Mouse (Mus musculus): ENCODE measurements around the gene Fam118b. TPM values are rescaled to one million over a fixed set of nuclear protein-coding genes. Genes with fewer than 3 reads are reported as not detected.

Fam118b gene
- polyA plus RNA-seq, 1 experiment: 11.4 TPM

- TF ChIP-seq POLR2A (IDR thresholded peaks at IDR 0.05; ENCODE audit: borderline replicate concordance, control insufficient read depth, low read depth, low read length): no peak
- TF ChIP-seq CTCF (IDR thresholded peaks at IDR 0.05; ENCODE audit: control insufficient read depth, insufficient read depth, low read length): no peak
Observed at GRCm38 (mm10) chr9:35297791-35298190, 30.2 kb upstream of the Fam118b start.

GRCm38 (mm10) chr9:35293465-35293864 lies 25.9 kb upstream of the Fam118b start:
- TF ChIP-seq CTCF (IDR thresholded peaks at IDR 0.05; ENCODE audit: control insufficient read depth, insufficient read depth, low read length) (no peak), POLR2A (IDR thresholded peaks at IDR 0.05; ENCODE audit: borderline replicate concordance, control insufficient read depth, low read depth, low read length) (no peak)
- Histone ChIP-seq H3K4me1 (ENCODE audit: control insufficient read depth, insufficient read depth, low read length) (no peaks in the 10 kb centered on the region; the same call in 1 of the 2 replicates), H3K27ac (ENCODE audit: control insufficient read depth, insufficient read depth, low read depth, low read length, poor library complexity) (no peak overlapping the region), H3K4me3 (replicated peaks; ENCODE audit: control insufficient read depth, low read depth, low read length) (no peak overlapping the region)
- 65% methylated on average over 5 of the region's 5 CpGs for WGBS

More at GRCm38 (mm10) chr9:35297791-35298190, 30.2 kb upstream of the Fam118b start:
- H3K4me3 ChIP-seq (replicated peaks; ENCODE audit: control insufficient read depth, low read depth, low read length): no peak overlapping the region
- H3K4me1 ChIP-seq (ENCODE audit: control insufficient read depth, insufficient read depth, low read length): no peaks in the 10 kb centered on the region
- H3K27ac ChIP-seq (ENCODE audit: control insufficient read depth, insufficient read depth, low read depth, low read length, poor library complexity): no peak overlapping the region

- TF ChIP-seq POLR2A (IDR thresholded peaks at IDR 0.05; ENCODE audit: borderline replicate concordance, control insufficient read depth, low read depth, low read length): no peak
- no peak for TF ChIP-seq CTCF (IDR thresholded peaks at IDR 0.05; ENCODE audit: control insufficient read depth, insufficient read depth, low read length)
- 55% methylated on average over 4 of the region's 4 CpGs for WGBS
- Histone ChIP-seq H3K27ac (ENCODE audit: control insufficient read depth, insufficient read depth, low read depth, low read length, poor library complexity) (no peak overlapping the region), H3K4me3 (replicated peaks; ENCODE audit: control insufficient read depth, low read depth, low read length) (no peak overlapping the region), H3K4me1 (ENCODE audit: control insufficient read depth, insufficient read depth, low read length) (no peaks in the 10 kb centered on the region; the same call in 1 of the 2 replicates)
Observed at GRCm38 (mm10) chr9:35290916-35291315, 23.3 kb upstream of the Fam118b start.

GRCm38 (mm10) chr9:35290417-35290816 lies 22.8 kb upstream of the Fam118b start:
- no peak for TF ChIP-seq CTCF (IDR thresholded peaks at IDR 0.05; ENCODE audit: control insufficient read depth, insufficient read depth, low read length)
- no peak for TF ChIP-seq POLR2A (IDR thresholded peaks at IDR 0.05; ENCODE audit: borderline replicate concordance, control insufficient read depth, low read depth, low read length)
- WGBS: 88% methylated on average over 3 of the region's 3 CpGs
- H3K4me1 ChIP-seq (ENCODE audit: control insufficient read depth, insufficient read depth, low read length): no peaks in the 10 kb centered on the region; the same call in 1 of the 2 replicates
- H3K4me3 ChIP-seq (replicated peaks; ENCODE audit: control insufficient read depth, low read depth, low read length): no peak overlapping the region
- H3K27ac ChIP-seq (ENCODE audit: control insufficient read depth, insufficient read depth, low read depth, low read length, poor library complexity): no peak overlapping the region

- WGBS: 70% methylated on average over 7 of the region's 7 CpGs
- no peak overlapping the region for H3K27ac ChIP-seq (ENCODE audit: control insufficient read depth, insufficient read depth, low read depth, low read length, poor library complexity)
- H3K4me1 ChIP-seq (ENCODE audit: control insufficient read depth, insufficient read depth, low read length): no peaks in the 10 kb centered on the region; the same call in 1 of the 2 replicates
- no peak for TF ChIP-seq CTCF (IDR thresholded peaks at IDR 0.05; ENCODE audit: control insufficient read depth, insufficient read depth, low read length)
- TF ChIP-seq POLR2A (IDR thresholded peaks at IDR 0.05; ENCODE audit: borderline replicate concordance, control insufficient read depth, low read depth, low read length): no peak
- no peak overlapping the region for H3K4me3 ChIP-seq (replicated peaks; ENCODE audit: control insufficient read depth, low read depth, low read length)
Observed at GRCm38 (mm10) chr9:35289992-35290391, 22.4 kb upstream of the Fam118b start.

- WGBS: 76% methylated on average over 3 of the region's 3 CpGs
- TF ChIP-seq POLR2A (IDR thresholded peaks at IDR 0.05; ENCODE audit: borderline replicate concordance, control insufficient read depth, low read depth, low read length): no peak
- no peak overlapping the region for H3K27ac ChIP-seq (ENCODE audit: control insufficient read depth, insufficient read depth, low read depth, low read length, poor library complexity)
- H3K4me3 ChIP-seq (replicated peaks; ENCODE audit: control insufficient read depth, low read depth, low read length): no peak overlapping the region
- no peaks in the 10 kb centered on the region; the same call in 1 of the 2 replicates for H3K4me1 ChIP-seq (ENCODE audit: control insufficient read depth, insufficient read depth, low read length)
Observed at GRCm38 (mm10) chr9:35286351-35286750, 18.7 kb upstream of the Fam118b start.

- no peak for TF ChIP-seq POLR2A (IDR thresholded peaks at IDR 0.05; ENCODE audit: borderline replicate concordance, control insufficient read depth, low read depth, low read length)
- no peak for TF ChIP-seq CTCF (IDR thresholded peaks at IDR 0.05; ENCODE audit: control insufficient read depth, insufficient read depth, low read length)
- H3K4me1 ChIP-seq (ENCODE audit: control insufficient read depth, insufficient read depth, low read length): no peaks in the 10 kb centered on the region; the same call in 1 of the 2 replicates
- no peak overlapping the region for H3K4me3 ChIP-seq (replicated peaks; ENCODE audit: control insufficient read depth, low read depth, low read length)
- H3K27ac ChIP-seq (ENCODE audit: control insufficient read depth, insufficient read depth, low read depth, low read length, poor library complexity): no peak overlapping the region
- 80% methylated on average over 4 of the region's 4 CpGs for WGBS
Observed at GRCm38 (mm10) chr9:35284351-35284750, 16.7 kb upstream of the Fam118b start.

- Histone ChIP-seq H3K27ac (ENCODE audit: control insufficient read depth, insufficient read depth, low read depth, low read length, poor library complexity) (no peak overlapping the region), H3K4me3 (replicated peaks; ENCODE audit: control insufficient read depth, low read depth, low read length) (no peak overlapping the region), H3K4me1 (ENCODE audit: control insufficient read depth, insufficient read depth, low read length) (no peaks in the 10 kb centered on the region; the same call in 1 of the 2 replicates)
- 85% methylated on average over 13 of the region's 13 CpGs for WGBS
- no peak for TF ChIP-seq CTCF (IDR thresholded peaks at IDR 0.05; ENCODE audit: control insufficient read depth, insufficient read depth, low read length)
- no peak for TF ChIP-seq POLR2A (IDR thresholded peaks at IDR 0.05; ENCODE audit: borderline replicate concordance, control insufficient read depth, low read depth, low read length)
Observed at GRCm38 (mm10) chr9:35283415-35284069, 15.9 kb upstream of the Fam118b start.

GRCm38 (mm10) chr9:35282851-35283200 lies 15.2 kb upstream of the Fam118b start:
- H3K27ac ChIP-seq (ENCODE audit: control insufficient read depth, insufficient read depth, low read depth, low read length, poor library complexity): no peak overlapping the region
- 73% methylated on average over 5 of the region's 5 CpGs for WGBS
- no peak for TF ChIP-seq CTCF (IDR thresholded peaks at IDR 0.05; ENCODE audit: control insufficient read depth, insufficient read depth, low read length)
- no peak for TF ChIP-seq POLR2A (IDR thresholded peaks at IDR 0.05; ENCODE audit: borderline replicate concordance, control insufficient read depth, low read depth, low read length)

More at GRCm38 (mm10) chr9:35282851-35283200, 15.2 kb upstream of the Fam118b start:
- Histone ChIP-seq H3K4me3 (replicated peaks; ENCODE audit: control insufficient read depth, low read depth, low read length) (no peak overlapping the region), H3K4me1 (ENCODE audit: control insufficient read depth, insufficient read depth, low read length) (no peaks in the 10 kb centered on the region)
